Mouse (Mus musculus) CH12.LX (cell line): Measurements from ENCODE around the gene Acad12. TPM values are rescaled to one million over a fixed set of nuclear protein-coding genes. Genes with fewer than 3 reads are reported as not detected.
"Not testable (repeated sequence)": the region's sequence is repeated elsewhere in the genome, so short reads cannot be mapped to it uniquely, and the experiment has no call there.

Experiments used
- DNase-seq: peaks from one replicate; pipeline ENCODE4 v3.0.0-alpha.2; 2013; ENCODE audit errors: extremely low read depth
- H3K27ac ChIP-seq: 2 replicates; pipeline ENCODE4 v1.5.1; 2012; ENCODE audit warnings: low read depth, mild to moderate bottlenecking, control low read depth, moderate library complexity; ENCODE audit not compliant: insufficient read depth
- H3K27me3 ChIP-seq: replicated peaks from 2 replicates; pipeline ENCODE3; 2012; ENCODE audit warnings: inconsistent platforms
- H3K36me3 ChIP-seq, 2 experiments: replicated peaks in 1 of 2; 2 replicates each; pipeline versions ENCODE3 to v1.6.1; 2012; ENCODE audit warnings: inconsistent platforms in 1 of 2, low read length in 1 of 2, mild to moderate bottlenecking in 1 of 2, mixed read lengths in 1 of 2, moderate library complexity in 1 of 2; ENCODE audit not compliant: control insufficient read depth in 1 of 2, insufficient read depth in 1 of 2
- H3K4me1 ChIP-seq, 2 experiments: 2 replicates each; pipeline ENCODE4 v1.6.1; 2012; ENCODE audit warnings: inconsistent platforms in 1 of 2, moderate library complexity in 1 of 2; ENCODE audit not compliant: insufficient read depth in 2 of 2, control insufficient read depth in 1 of 2
- H3K4me2 ChIP-seq: 2 replicates; pipeline ENCODE4 v1.6.1; 2012; ENCODE audit warnings: low read depth, mild to moderate bottlenecking, control low read depth; ENCODE audit not compliant: poor library complexity, insufficient read depth, severe bottlenecking
- H3K4me3 ChIP-seq, 3 experiments: fragments of 150-350 bp in 1 of 3; sonication (generic) in 1 of 3; replicated peaks in 1 of 3; 2 replicates each; pipeline versions ENCODE3 to v1.5.1; 2011 to 2012; ENCODE audit warnings: low read depth in 2 of 3, low read length in 2 of 3, mild to moderate bottlenecking in 2 of 3, moderate library complexity in 2 of 3, control low read depth in 1 of 3, improper control_type of control experiment in 1 of 3, inconsistent platforms in 1 of 3, mixed read lengths in 1 of 3; ENCODE audit not compliant: poor library complexity in 1 of 3
- H3K79me2 ChIP-seq: replicated peaks from 2 replicates; pipeline ENCODE4 v1.6.1; 2012; ENCODE audit warnings: mild to moderate bottlenecking, moderate library complexity; ENCODE audit not compliant: control insufficient read depth, poor library complexity, insufficient read depth, severe bottlenecking; ENCODE audit errors: extremely low read depth
- H3K9ac ChIP-seq: 2 replicates; pipeline ENCODE4 v1.6.1; 2012; ENCODE audit warnings: low read depth, mild to moderate bottlenecking, control low read depth, moderate library complexity; ENCODE audit not compliant: insufficient read depth
- H3K9me3 ChIP-seq: replicated peaks from 2 replicates; pipeline ENCODE3; 2012; ENCODE audit warnings: low read length, inconsistent platforms, mixed read lengths
- BHLHE40 ChIP-seq: IDR thresholded peaks from 2 replicates; pipeline ENCODE4 v1.6.1; 2011; ENCODE audit warnings: mild to moderate bottlenecking, low read depth, low read length, improper control_type of control experiment
- ELF1 ChIP-seq: IDR thresholded peaks from 2 replicates; pipeline ENCODE4 v1.6.1; 2014; ENCODE audit warnings: low read depth, mild to moderate bottlenecking, inconsistent platforms, low read length, improper control_type of control experiment
- HCFC1 ChIP-seq: IDR thresholded peaks from 2 replicates; pipeline ENCODE4 v1.6.1; 2012; ENCODE audit warnings: low read depth, mild to moderate bottlenecking, inconsistent platforms, low read length, improper control_type of control experiment
- KAT2A ChIP-seq: IDR thresholded peaks from 2 replicates; pipeline ENCODE4 v1.6.1; 2012; ENCODE audit warnings: low read length, improper control_type of control experiment, inconsistent platforms; ENCODE audit not compliant: insufficient replicate concordance
- MAX ChIP-seq: IDR thresholded peaks from 2 replicates; pipeline ENCODE4 v1.6.1; 2011; ENCODE audit warnings: low read length, improper control_type of control experiment
- MEF2A ChIP-seq: IDR thresholded peaks from 2 replicates; pipeline ENCODE4 v1.6.1; 2014; ENCODE audit warnings: low read depth, mild to moderate bottlenecking, inconsistent platforms, low read length, improper control_type of control experiment, borderline replicate concordance
- MYC ChIP-seq: IDR thresholded peaks from 2 replicates; pipeline ENCODE4 v1.6.1; 2011; ENCODE audit warnings: low read depth, mild to moderate bottlenecking, improper control_type of control experiment, low read length
- NELFE ChIP-seq: IDR thresholded peaks from 2 replicates; pipeline ENCODE4 v1.6.1; 2011; ENCODE audit warnings: low read depth, low read length, improper control_type of control experiment
- NRF1 ChIP-seq: IDR thresholded peaks from 2 replicates; pipeline ENCODE4 v1.6.1; 2014; ENCODE audit warnings: low read depth, mild to moderate bottlenecking, inconsistent platforms, low read length, improper control_type of control experiment, moderate library complexity
- PAX5 ChIP-seq: IDR thresholded peaks from 2 replicates; pipeline ENCODE4 v1.6.1; 2012; ENCODE audit warnings: low read length, inconsistent platforms, mixed read lengths
- POLR2A ChIP-seq: IDR thresholded peaks from 2 replicates; pipeline ENCODE4 v1.6.1; 2011; ENCODE audit warnings: low read depth, mild to moderate bottlenecking, improper control_type of control experiment, low read length
- POLR2AphosphoS2 ChIP-seq: IDR thresholded peaks from 2 replicates; pipeline ENCODE4 v1.6.1; 2011; ENCODE audit warnings: low read depth, low read length, improper control_type of control experiment
- RAD21 ChIP-seq: IDR thresholded peaks from 2 replicates; pipeline ENCODE4 v1.6.1; 2011; ENCODE audit warnings: low read depth, mild to moderate bottlenecking, low read length, improper control_type of control experiment, moderate library complexity
- SIN3A ChIP-seq: IDR thresholded peaks from 2 replicates; pipeline ENCODE4 v1.6.1; 2012; ENCODE audit warnings: low read length, improper control_type of control experiment, inconsistent platforms
- TCF12 ChIP-seq: IDR thresholded peaks from 2 replicates; pipeline ENCODE4 v1.6.1; 2014; ENCODE audit warnings: low read depth, mild to moderate bottlenecking, inconsistent platforms, low read length, improper control_type of control experiment
- UBTF ChIP-seq: IDR thresholded peaks from 2 replicates; pipeline ENCODE4 v1.6.1; 2012; ENCODE audit warnings: low read depth, mild to moderate bottlenecking, inconsistent platforms, low read length, improper control_type of control experiment, moderate library complexity
- USF2 ChIP-seq: conservative IDR thresholded peaks from 2 replicates; pipeline ENCODE4 v1.6.1; 2011; ENCODE audit warnings: low read depth, low read length, improper control_type of control experiment
- dilution Hi-C: fragments of 300-500 bp; cut with MboI; formaldehyde crosslinking; loops from 2 replicates; pipeline ENCODE4 v1.14.3; 2020; ENCODE audit warnings: low sequenced_read_pairs; ENCODE audit not compliant: extremely low pct_unique_long_range_greater_than_20kb, extremely low pct_ligation_motif_present
- in situ Hi-C: fragments of 300-500 bp; cut with MboI; formaldehyde crosslinking; loops from 3 replicates; pipeline ENCODE4 v1.14.3; 2019; ENCODE audit warnings: low sequenced_read_pairs, low pct_ligation_motif_present, low pct_unique_long_range_greater_than_20kb, mixed read lengths
- polyA plus RNA-seq: library from polyadenylated mRNA; unstranded; fragments of >175 nt; gene quantifications from 2 replicates; pipeline ENCODE4 v1.2.1, GENCODE M21; 2012; ENCODE audit warnings: low read depth; ENCODE audit not compliant: insufficient read length
- total RNA-seq, 2 experiments: library from RNA; depleted of rRNA; stranded (reverse); fragments of 300-350 nt in 1 of 2; fragments of >200 nt in 1 of 2; gene quantifications; 2 replicates each; pipeline ENCODE4 v1.2.3; 2012 to 2014

Acad12 gene
- total and polyA plus RNA-seq, 3 experiments: 1.9 to 4.1 (median 2.3) TPM

- Histone ChIP-seq H3K79me2 (peaks cover 12% of the 10 kb centered on the region), H3K36me3 (peaks cover 19 to 36% of the 10 kb centered on the region in 2 experiments), H3K27me3 (no peaks in the 10 kb centered on the region), H3K4me1 (peaks cover 11 to 24% of the 10 kb centered on the region in 2 experiments), H3K4me2 (peak overlapping the region; percentile 70), H3K9me3 (no peaks in the 10 kb centered on the region), H3K9ac (peak overlapping the region; percentile 83), H3K27ac (no peak overlapping the region; the same call in 1 of the 2 replicates), H3K4me3 (peak overlapping the region; percentile 87 to 99 (median 91))
- peak; percentile 25; the same call in 1 of the 2 replicates for TF ChIP-seq SIN3A
- TF ChIP-seq RAD21: no peak
- in situ Hi-C loops (no loop called here), dilution Hi-C loops (no loop called here)
- DNase-seq: peak; percentile 21
These were observed 42.1 kb upstream of the Acad12 start for GRCm38 (mm10) chr5:121660897-121661254.

GRCm38 (mm10) chr5:121660059-121660896 lies 41.5 kb upstream of the Acad12 start, which contains the start of the genes Acad10 and Brap:
Gene Acad10, minus strand, starts transcription at chr5:121660514.
Gene Brap, plus strand, starts transcription at chr5:121660563.
- dilution Hi-C loops (no loop called here), in situ Hi-C loops (no loop called here)
- peak; percentile 82 for DNase-seq
- Histone ChIP-seq H3K9me3 (no peaks in the 10 kb centered on the region), H3K27ac (no peak within 1 kb of the TSS; the same call in 1 of the 2 replicates), H3K4me1 (peaks cover 11 to 30% of the 10 kb centered on the region in 2 experiments), H3K79me2 (peaks cover 12% of the 10 kb centered on the region), H3K27me3 (no peaks in the 10 kb centered on the region), H3K36me3 (peaks cover 19 to 35% of the 10 kb centered on the region in 2 experiments), H3K9ac (peak within 1 kb of the TSS; percentile 83), H3K4me3 (peak within 1 kb of the TSS; percentile 87 to 99 (median 91)), H3K4me2 (peak within 1 kb of the TSS; percentile 70)
- TF ChIP-seq MEF2A (peak; percentile 64; the same call in 1 of the 2 replicates), HCFC1 (peak; percentile 76), NRF1 (peak; percentile 96), UBTF (no peak), TCF12 (peak; percentile 89), USF2 (no peak), POLR2A (peak; percentile 93), ELF1 (peak; percentile 94), MYC (peak; percentile 25; the same call in 1 of the 2 replicates), KAT2A (peak; percentile 65; the same call in 1 of the 2 replicates), SIN3A (0 out of 2 replicates have a peak, but pooled peaks have one; percentile 56), NELFE (peak; percentile 95), PAX5 (no peak), MAX (peak; percentile 25; the same call in 1 of the 2 replicates), POLR2AphosphoS2 (no peak), BHLHE40 (0 out of 2 replicates have a peak, but pooled peaks have one; percentile 46)

GRCm38 (mm10) chr5:121657656-121658055 lies 38.9 kb upstream of the Acad12 start:
- H3K9ac ChIP-seq, H3K4me2 ChIP-seq, DNase-seq, H3K9me3 ChIP-seq, dilution Hi-C loops, in situ Hi-C loops, H3K4me3 ChIP-seq, H3K27ac ChIP-seq, H3K27me3 ChIP-seq: not testable (repeated sequence)
- Histone ChIP-seq H3K36me3 (peaks cover 6 to 15% of the 10 kb centered on the region in 2 experiments), H3K79me2 (peaks cover 12% of the 10 kb centered on the region), H3K4me1 (peaks cover 11 to 44% of the 10 kb centered on the region in 2 experiments)

GRCm38 (mm10) chr5:121656866-121657265 lies 38.1 kb upstream of the Acad12 start:
- H3K36me3 ChIP-seq: peaks cover 0 to 10% of the 10 kb centered on the region in 2 experiments
- H3K9ac ChIP-seq, H3K79me2 ChIP-seq, H3K4me3 ChIP-seq, H3K27ac ChIP-seq, dilution Hi-C loops, DNase-seq, H3K4me2 ChIP-seq, in situ Hi-C loops, H3K9me3 ChIP-seq, H3K27me3 ChIP-seq: not testable (repeated sequence)
- peaks cover 8 to 39% of the 10 kb centered on the region in 2 experiments for H3K4me1 ChIP-seq
